Mouse (Mus musculus): ENCODE data around the gene Hectd4.

DNA sequence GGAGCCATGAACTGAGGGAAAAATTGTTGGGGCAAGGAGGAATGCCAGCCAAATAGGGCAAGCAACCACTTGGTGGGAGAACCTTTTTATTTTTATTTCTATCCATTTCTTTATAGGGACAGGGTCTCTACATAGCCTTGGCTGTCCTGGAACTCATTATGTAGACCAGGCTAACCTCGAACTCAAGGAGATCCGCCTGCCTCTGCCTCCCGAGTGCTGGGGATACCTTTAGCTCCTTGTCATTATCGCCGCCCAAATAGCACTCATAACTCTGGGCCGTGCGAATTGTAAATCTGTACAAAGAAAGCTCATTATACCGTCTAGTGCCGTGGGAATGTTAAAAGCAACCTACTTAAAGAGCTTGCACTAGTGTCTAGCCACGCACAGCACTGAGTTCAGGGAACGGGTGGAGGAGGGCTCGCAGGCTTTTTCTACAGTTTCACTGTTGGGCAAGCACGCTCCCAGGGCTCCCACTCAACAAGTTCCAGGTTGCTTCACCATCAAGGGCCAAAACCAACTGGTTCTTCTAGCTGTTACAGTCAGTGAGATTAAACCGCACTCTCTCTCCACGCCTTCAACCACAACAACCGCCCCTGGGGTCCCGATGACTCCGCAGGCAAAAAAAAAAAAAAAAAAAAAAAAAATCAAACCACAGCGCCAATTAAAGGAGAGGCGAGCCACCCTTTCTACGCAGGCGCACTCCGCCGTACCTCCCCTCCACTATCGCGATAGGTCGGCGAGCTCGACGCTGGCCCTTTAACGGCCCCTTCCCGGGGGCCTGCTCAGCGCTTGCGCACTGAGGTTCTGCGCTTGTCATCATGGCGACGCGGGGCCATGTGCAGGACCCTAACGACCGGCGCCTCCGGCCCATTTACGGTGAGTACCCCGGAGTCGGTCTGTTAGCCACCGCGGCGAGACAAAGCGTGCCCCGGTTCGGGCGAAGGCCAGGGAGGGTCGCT lies 177.4 kb downstream of the Hectd4 start, which contains the start of gene Naa25:
- no peak for TF ChIP-seq CTCF (IDR thresholded peaks at IDR 0.05)
- TF ChIP-seq POLR2A (IDR thresholded peaks at IDR 0.05; ENCODE audit: insufficient read depth, low read depth, low read length), result peak; percentile 60
- TF ChIP-seq EP300 (IDR thresholded peaks at IDR 0.05; ENCODE audit: insufficient read depth, low read depth, low read length), result no peak

All from heart, adult 2 months (tissue).